Mouse (Mus musculus): ENCODE measurements at regions not wholly inside any gene's neighbourhood (a gene's known extent, or its start where the extent isn't known, plus 50 kb on each side); places are given as distances from the start of the nearest gene placed in this dataset.
"Not testable (repeated sequence)": the region's sequence is repeated elsewhere in the genome, so short reads cannot be mapped to it uniquely, and the experiment has no call there.

DNA sequence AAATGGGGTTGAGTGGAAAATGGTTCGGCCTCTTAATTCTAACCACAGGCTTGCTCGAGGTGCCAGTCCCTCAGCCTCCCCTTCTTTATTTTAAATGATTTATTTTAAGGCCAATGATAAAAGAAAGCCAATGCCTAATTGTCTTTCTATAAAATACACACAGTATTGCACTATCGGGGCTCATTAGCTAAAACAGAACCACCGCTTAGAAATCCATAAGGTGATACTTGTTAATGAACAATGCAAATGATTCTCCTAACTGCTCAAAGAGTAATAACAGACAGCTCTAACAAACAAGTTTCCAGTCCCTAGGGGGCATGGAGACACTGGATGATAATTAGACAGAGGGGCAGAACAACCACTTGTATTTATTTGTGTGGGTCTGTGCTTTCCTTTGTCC is 58.8 kb downstream of the Emx2 start:
- Histone ChIP-seq H3K9ac (no peak overlapping the region), H3K36me3 (replicated peaks) (no peaks in the 10 kb centered on the region), H3K4me3 (replicated peaks) (no peak overlapping the region), H3K4me2 (no peak overlapping the region), H3K27ac (no peak overlapping the region), H3K4me1 (no peaks in the 10 kb centered on the region; the same call in 1 of the 2 replicates), H3K27me3 (peaks cover 10% of the 10 kb centered on the region; the same call in 1 of the 2 replicates), H3K9me3 (no peaks in the 10 kb centered on the region)
- ATAC-seq (ENCODE audit: low FRiP score): no peak
- 68% methylated on average over 4 of the region's 4 CpGs for WGBS

GRCm38 (mm10) chr19:59519156-59519555 is 61.0 kb downstream of the Emx2 start:
- Histone ChIP-seq H3K4me3 (replicated peaks) (no peak overlapping the region), H3K27ac (no peak overlapping the region), H3K36me3 (replicated peaks) (no peaks in the 10 kb centered on the region), H3K4me1 (no peaks in the 10 kb centered on the region; the same call in 1 of the 2 replicates), H3K27me3 (peaks cover 6% of the 10 kb centered on the region; the same call in 1 of the 2 replicates), H3K9me3 (no peaks in the 10 kb centered on the region), H3K4me2 (no peak overlapping the region), H3K9ac (no peak overlapping the region)
- 81% methylated on average over 3 of the region's 3 CpGs for WGBS
- no peak for ATAC-seq (ENCODE audit: low FRiP score)

DNA sequence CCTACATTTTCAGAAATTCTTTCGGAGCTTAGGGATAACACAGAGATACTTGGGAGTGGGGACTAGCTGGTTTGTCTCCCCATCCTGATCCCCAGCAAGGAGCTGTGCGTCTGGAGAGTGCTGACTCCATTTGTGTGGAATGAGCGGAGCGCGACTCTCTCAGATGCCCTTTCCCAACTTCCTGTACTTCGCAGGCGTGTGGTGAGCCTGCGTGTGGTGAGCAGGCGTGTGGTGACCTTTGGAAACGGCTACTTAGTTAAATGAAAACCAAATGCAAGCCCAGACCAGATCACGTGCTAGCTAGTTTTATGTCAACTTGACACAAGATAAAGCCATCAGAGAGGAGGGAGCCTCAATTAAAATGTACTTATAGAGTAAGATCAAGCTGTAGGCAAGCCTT is 64.0 kb downstream of the Emx2 start:
- 88% methylated on average over 11 of the region's 11 CpGs for WGBS
- H3K9ac ChIP-seq: no peak overlapping the region
- H3K36me3 ChIP-seq (replicated peaks): no peaks in the 10 kb centered on the region
- no peaks in the 10 kb centered on the region; the same call in 1 of the 2 replicates for H3K4me1 ChIP-seq
- no peaks in the 10 kb centered on the region for H3K9me3 ChIP-seq
- H3K27me3 ChIP-seq: peaks cover 22% of the 10 kb centered on the region; the same call in 1 of the 2 replicates
- ATAC-seq (ENCODE audit: low FRiP score): no peak
- H3K4me3 ChIP-seq (replicated peaks): no peak overlapping the region
- H3K27ac ChIP-seq: no peak overlapping the region
- H3K4me2 ChIP-seq: no peak overlapping the region

GRCm38 (mm10) chr19:59523356-59523755 is 65.2 kb downstream of the Emx2 start:
- Histone ChIP-seq H3K4me3 (replicated peaks) (no peak overlapping the region), H3K36me3 (replicated peaks) (no peaks in the 10 kb centered on the region), H3K9me3 (no peaks in the 10 kb centered on the region), H3K9ac (no peak overlapping the region), H3K27me3 (peaks cover 25% of the 10 kb centered on the region; the same call in 1 of the 2 replicates), H3K4me1 (no peaks in the 10 kb centered on the region; the same call in 1 of the 2 replicates), H3K4me2 (no peak overlapping the region), H3K27ac (peak overlapping the region; percentile 31; the same call in 1 of the 2 replicates)
- ATAC-seq (ENCODE audit: low FRiP score): no peak
- WGBS: 55% methylated on average over 10 of the region's 10 CpGs

- no peaks in the 10 kb centered on the region for H3K27me3 ChIP-seq
- no peaks in the 10 kb centered on the region for H3K36me3 ChIP-seq (replicated peaks)
- no peak for ATAC-seq (ENCODE audit: low FRiP score)
- no peaks in the 10 kb centered on the region for H3K4me1 ChIP-seq
- no peak overlapping the region for H3K27ac ChIP-seq
- H3K4me2 ChIP-seq: no peak overlapping the region
- H3K4me3 ChIP-seq (replicated peaks): no peak overlapping the region
- H3K9ac ChIP-seq: no peak overlapping the region
- 78% methylated on average over 4 of the region's 4 CpGs for WGBS
- H3K9me3 ChIP-seq: no peaks in the 10 kb centered on the region
Observed at GRCm38 (mm10) chr19:59564101-59564500, 105.9 kb downstream of the Emx2 start.

DNA sequence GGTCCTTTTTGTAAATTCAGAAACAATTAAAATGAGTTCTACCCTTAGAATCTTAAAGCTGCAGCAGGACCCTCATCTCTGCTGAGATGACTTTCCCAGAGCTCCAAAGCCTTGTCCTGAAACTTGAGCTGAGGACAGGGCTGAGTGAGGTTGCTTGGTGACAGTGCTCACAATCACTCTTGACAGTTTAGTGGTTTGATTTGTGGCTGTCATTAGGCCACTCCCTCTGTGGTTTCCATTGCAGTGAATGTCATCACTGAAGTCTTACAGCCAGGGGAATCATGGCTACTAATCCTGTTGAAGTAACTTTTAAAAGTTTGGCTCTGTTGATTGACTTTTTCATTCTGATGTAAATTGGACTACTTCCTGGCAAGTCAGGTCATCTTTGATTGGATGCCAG is 110.7 kb downstream of the Emx2 start:
- no peak overlapping the region for H3K27ac ChIP-seq
- ATAC-seq (ENCODE audit: low FRiP score): no peak
- no peaks in the 10 kb centered on the region for H3K4me1 ChIP-seq
- H3K4me2 ChIP-seq: no peak overlapping the region
- H3K9ac ChIP-seq: no peak overlapping the region
- no peaks in the 10 kb centered on the region for H3K9me3 ChIP-seq
- no peak overlapping the region for H3K4me3 ChIP-seq (replicated peaks)
- H3K27me3 ChIP-seq: no peaks in the 10 kb centered on the region
- H3K36me3 ChIP-seq (replicated peaks): no peaks in the 10 kb centered on the region

- not testable (repeated sequence) for ATAC-seq (ENCODE audit: low FRiP score); H3K27me3 ChIP-seq; H3K4me2 ChIP-seq; H3K4me1 ChIP-seq; H3K9me3 ChIP-seq; H3K9ac ChIP-seq; H3K36me3 ChIP-seq (replicated peaks); H3K4me3 ChIP-seq (replicated peaks); H3K27ac ChIP-seq
- WGBS: 100% methylated on average over 2 of the region's 2 CpGs
Observed at GRCm38 (mm10) chr19:59569590-59569989, 111.4 kb downstream of the Emx2 start.

- Histone ChIP-seq H3K4me1 (no peaks in the 10 kb centered on the region), H3K9me3 (no peaks in the 10 kb centered on the region), H3K27ac (no peak overlapping the region), H3K4me3 (replicated peaks) (no peak overlapping the region), H3K36me3 (replicated peaks) (no peaks in the 10 kb centered on the region), H3K4me2 (no peak overlapping the region), H3K9ac (no peak overlapping the region), H3K27me3 (no peaks in the 10 kb centered on the region)
- 75% methylated on average over 3 of the region's 3 CpGs for WGBS
- no peak for ATAC-seq (ENCODE audit: low FRiP score)
Observed at GRCm38 (mm10) chr19:59574346-59574745, 116.2 kb downstream of the Emx2 start.

DNA sequence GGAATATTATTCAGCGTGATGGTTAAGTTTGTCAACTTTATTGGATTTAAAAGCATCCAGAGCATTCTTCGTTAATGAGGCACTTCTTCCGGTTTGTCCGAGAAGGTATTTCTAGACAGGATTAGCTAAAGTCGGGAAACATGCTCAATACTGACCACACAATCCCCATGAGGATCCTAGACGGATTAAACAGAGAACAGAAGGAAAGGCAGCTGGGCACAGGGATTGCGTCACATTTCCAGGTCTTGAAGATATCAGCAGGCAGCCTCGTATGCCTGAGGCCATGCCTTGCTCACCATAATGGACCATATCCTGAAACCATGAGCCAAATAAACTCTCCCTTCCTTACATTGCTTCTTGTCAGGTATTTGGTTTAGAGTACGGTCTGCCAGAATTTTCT is 119.7 kb downstream of the Emx2 start:
- no peak for ATAC-seq (ENCODE audit: low FRiP score)
- no peaks in the 10 kb centered on the region for H3K36me3 ChIP-seq (replicated peaks)
- H3K27ac ChIP-seq: no peak overlapping the region
- H3K27me3 ChIP-seq: peaks cover 4% of the 10 kb centered on the region; the same call in 1 of the 2 replicates
- no peak overlapping the region for H3K9ac ChIP-seq
- H3K4me2 ChIP-seq: no peak overlapping the region
- no peaks in the 10 kb centered on the region for H3K9me3 ChIP-seq
- no peak overlapping the region for H3K4me3 ChIP-seq (replicated peaks)
- WGBS: 68% methylated on average over 9 of the region's 9 CpGs
- no peaks in the 10 kb centered on the region for H3K4me1 ChIP-seq

GRCm38 (mm10) chr19:59579676-59580075 is 121.5 kb downstream of the Emx2 start:
- no peaks in the 10 kb centered on the region for H3K36me3 ChIP-seq (replicated peaks)
- ATAC-seq (ENCODE audit: low FRiP score): no peak
- H3K9me3 ChIP-seq: no peaks in the 10 kb centered on the region
- H3K27ac ChIP-seq: no peak overlapping the region
- no peak overlapping the region for H3K4me3 ChIP-seq (replicated peaks)
- peaks cover 9% of the 10 kb centered on the region; the same call in 1 of the 2 replicates for H3K27me3 ChIP-seq
- H3K9ac ChIP-seq: no peak overlapping the region
- no peak overlapping the region for H3K4me2 ChIP-seq
- 94% methylated on average over 1 of the region's 1 CpGs for WGBS
- H3K4me1 ChIP-seq: no peaks in the 10 kb centered on the region

GRCm38 (mm10) chr19:59585835-59586234 is 127.7 kb downstream of the Emx2 start:
- Histone ChIP-seq H3K4me1 (peaks cover 6% of the 10 kb centered on the region), H3K4me3 (replicated peaks) (no peak overlapping the region), H3K9ac (no peak overlapping the region), H3K36me3 (replicated peaks) (no peaks in the 10 kb centered on the region), H3K4me2 (no peak overlapping the region), H3K27me3 (peaks cover 55% of the 10 kb centered on the region), H3K9me3 (no peaks in the 10 kb centered on the region), H3K27ac (no peak overlapping the region)
- 50% methylated on average over 4 of the region's 4 CpGs for WGBS
- ATAC-seq (ENCODE audit: low FRiP score): no peak

DNA sequence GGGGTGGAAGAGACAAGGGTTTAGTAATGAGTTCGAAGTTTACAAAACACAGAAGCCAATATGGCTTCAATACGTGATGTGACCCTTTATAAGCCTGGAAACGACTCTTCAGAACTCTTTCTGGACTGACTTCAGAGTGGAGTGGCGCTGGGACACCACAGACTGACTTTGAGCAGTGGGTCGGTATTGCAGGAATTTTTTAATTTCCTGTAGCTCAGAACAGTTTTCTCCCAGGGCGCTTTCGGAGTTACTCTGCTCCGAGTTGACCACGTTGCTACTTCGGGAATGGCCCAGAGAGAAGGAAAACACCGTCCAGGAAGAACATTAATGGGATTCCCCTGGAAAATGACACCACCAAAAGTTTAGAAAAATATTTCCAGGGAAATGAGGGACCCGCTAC is 129.1 kb downstream of the Emx2 start:
- H3K9me3 ChIP-seq: no peaks in the 10 kb centered on the region
- 70% methylated on average over 12 of the region's 12 CpGs for WGBS
- H3K36me3 ChIP-seq (replicated peaks): no peaks in the 10 kb centered on the region
- H3K27ac ChIP-seq: no peak overlapping the region
- H3K9ac ChIP-seq: no peak overlapping the region
- peaks cover 6% of the 10 kb centered on the region for H3K4me1 ChIP-seq
- ATAC-seq (ENCODE audit: low FRiP score): no peak
- peaks cover 52% of the 10 kb centered on the region for H3K27me3 ChIP-seq
- no peak overlapping the region for H3K4me3 ChIP-seq (replicated peaks)
- no peak overlapping the region for H3K4me2 ChIP-seq

GRCm38 (mm10) chr19:59588068-59588522 is 129.9 kb downstream of the Emx2 start:
- no peaks in the 10 kb centered on the region for H3K9me3 ChIP-seq
- no peak overlapping the region for H3K9ac ChIP-seq
- H3K36me3 ChIP-seq (replicated peaks): no peaks in the 10 kb centered on the region
- H3K4me2 ChIP-seq: peak overlapping the region; percentile 54
- no peak overlapping the region for H3K27ac ChIP-seq
- H3K4me3 ChIP-seq (replicated peaks): peak overlapping the region; percentile 28
- under 1% methylated on average over 17 of the region's 17 CpGs for WGBS
- H3K27me3 ChIP-seq: peaks cover 52% of the 10 kb centered on the region
- no peak for ATAC-seq (ENCODE audit: low FRiP score)
- H3K4me1 ChIP-seq: peaks cover 6% of the 10 kb centered on the region
